Mouse (Mus musculus): ENCODE measurements around the gene Gatd1.

DNA sequence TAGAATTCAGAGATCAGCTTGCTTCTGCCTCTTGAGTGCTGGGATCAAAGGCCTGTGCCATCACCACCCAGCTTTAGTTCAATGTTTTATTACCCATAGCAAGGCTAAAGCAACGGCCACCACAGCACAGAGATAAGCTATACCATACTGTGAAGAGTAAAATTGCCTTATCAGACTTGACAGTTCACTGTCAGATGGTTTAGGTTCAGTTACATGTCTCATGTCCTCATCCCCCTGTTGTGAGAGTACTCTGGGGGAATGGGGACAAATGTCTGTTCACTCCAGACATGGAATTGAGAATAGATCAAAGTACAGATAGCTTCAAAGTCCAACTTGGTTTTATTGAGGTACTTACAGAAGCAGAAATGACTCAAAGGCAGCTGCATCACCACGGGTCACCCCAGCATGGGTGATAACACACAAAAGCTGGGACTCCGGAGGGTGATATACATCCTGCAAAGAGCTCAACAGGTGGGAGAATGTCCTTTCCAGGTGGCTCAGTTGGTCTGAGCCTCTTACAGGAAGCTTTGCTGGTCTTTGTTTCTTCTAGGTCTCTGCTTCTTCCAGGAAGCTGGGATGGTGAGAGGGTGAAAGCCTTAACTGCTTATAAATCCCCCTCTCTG, 25.3 kb downstream of the Gatd1 start:
- no peak for TF ChIP-seq POLR2A (IDR thresholded peaks at IDR 0.05; ENCODE audit: low read depth, low read length)
- no peak for TF ChIP-seq CTCF (IDR thresholded peaks at IDR 0.05; ENCODE audit: extremely low read depth, insufficient read length, insufficient replicate concordance, low read depth, low read length)
